Mouse (Mus musculus) erythroblast, adult 5-6 weeks (primary cell): ENCODE results near the gene Cep63. TPM values are rescaled to one million over a fixed set of nuclear protein-coding genes. Genes with fewer than 3 reads are reported as not detected.

Experiments used
- ATAC-seq: replicated peaks from 2 replicates; pipeline ENCODE4 v1.8.0; 2016; ENCODE audit warnings: moderate number of reproducible peaks, mild to moderate bottlenecking, moderate TSS enrichment, inconsistent platforms; ENCODE audit not compliant: poor library complexity, low FRiP score, severe bottlenecking
- total RNA-seq, 2 experiments: library from RNA; stranded (forward) in 1 of 2; stranded (reverse) in 1 of 2; fragments of 150-400 nt in 1 of 2; fragments of 200-764, 138-1000 nt in 1 of 2; gene quantifications; 2 replicates each; pipeline versions ENCODE4 v1.2.3 to v1.2.4; 2015 to 2017; ENCODE audit warnings: low replicate concordance in 2 of 2

Cep63 gene
- total RNA-seq, 2 experiments from 2014 or later: 9.9 to 10.4 TPM

DNA sequence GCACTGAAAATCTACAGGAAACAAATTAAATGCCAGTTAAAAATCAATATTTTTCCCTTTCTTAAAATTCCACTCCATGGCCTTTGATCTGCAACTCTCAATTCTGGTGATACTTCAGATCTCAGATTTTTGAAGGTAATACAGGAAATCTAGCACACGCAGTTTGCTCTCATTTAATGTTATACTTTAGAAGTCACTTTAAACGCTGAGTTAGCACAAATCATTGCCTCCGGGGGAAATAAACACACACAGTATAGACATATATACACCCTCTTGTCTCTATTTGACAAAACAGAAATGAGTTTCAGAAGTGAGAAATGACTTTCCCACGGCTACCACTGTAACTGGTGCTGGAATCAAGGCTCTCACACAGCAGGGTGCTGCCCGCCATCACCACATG, 39.0 kb downstream of the Cep63 start:
- ATAC-seq: no peak

DNA sequence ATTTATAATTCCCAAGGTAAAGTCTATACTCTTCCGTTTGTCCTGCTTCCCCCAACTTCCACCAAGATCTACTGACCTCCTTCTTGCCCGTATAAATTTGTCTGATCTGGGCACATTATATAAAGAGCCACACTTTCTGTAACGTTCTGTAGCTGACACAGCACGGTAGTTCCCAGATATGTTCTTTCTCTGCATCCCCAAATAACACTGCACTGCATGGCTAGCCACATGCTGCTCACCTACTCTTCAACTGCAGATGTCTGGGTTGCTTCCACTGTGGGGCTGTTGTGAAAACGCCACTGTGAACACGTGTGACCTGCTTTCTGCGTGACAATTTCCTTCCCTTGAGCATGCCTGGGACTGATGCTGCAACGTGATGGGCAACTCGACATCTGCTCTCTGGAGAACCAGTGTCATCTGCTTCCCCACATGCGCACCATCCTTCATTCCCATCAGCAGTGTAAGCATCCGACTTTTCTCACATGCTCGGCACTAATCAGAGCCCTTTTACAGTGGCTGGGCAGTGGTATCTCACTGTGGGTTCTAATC, 44.3 kb downstream of the Cep63 start:
- ATAC-seq: no peak

DNA sequence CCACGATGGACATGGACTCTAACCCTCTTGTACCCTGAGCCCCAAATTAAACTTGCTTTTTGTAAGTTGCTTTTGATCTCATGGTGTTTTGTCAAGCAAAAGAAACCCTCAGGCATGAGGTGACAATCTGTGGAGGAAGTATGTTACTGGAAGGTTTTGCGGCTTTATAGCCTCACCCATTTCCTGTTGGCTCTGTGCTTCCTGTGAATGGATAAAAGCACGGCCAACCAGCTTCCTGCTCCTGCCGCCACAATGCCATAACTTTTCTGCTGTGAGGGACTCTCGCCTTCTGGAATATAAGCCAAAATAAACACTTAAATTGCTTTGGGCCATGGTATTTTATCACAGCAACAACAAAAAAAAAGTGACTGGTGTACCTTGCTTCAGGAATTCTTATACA, 48.9 kb downstream of the Cep63 start:
- no peak for ATAC-seq

DNA sequence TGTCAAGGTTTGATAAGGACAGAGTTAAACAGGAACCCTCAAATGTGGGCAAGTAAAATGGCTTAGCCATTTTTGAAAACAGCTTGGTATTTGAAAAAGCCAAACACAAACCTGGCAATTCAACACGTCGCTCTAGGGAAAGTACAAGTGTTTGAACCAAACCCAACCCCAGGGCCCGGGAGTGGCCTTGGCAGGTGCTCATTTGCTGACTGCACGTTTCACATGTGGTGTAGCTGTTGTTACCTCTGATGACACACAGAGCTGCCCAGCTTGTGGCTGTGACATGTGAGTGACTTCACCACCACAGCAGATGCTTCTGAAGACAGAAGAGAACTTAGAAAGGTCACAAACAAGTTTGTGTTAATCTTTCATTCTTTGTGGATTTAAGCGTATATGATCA, 53.4 kb downstream of the Cep63 start:
- no peak for ATAC-seq

DNA sequence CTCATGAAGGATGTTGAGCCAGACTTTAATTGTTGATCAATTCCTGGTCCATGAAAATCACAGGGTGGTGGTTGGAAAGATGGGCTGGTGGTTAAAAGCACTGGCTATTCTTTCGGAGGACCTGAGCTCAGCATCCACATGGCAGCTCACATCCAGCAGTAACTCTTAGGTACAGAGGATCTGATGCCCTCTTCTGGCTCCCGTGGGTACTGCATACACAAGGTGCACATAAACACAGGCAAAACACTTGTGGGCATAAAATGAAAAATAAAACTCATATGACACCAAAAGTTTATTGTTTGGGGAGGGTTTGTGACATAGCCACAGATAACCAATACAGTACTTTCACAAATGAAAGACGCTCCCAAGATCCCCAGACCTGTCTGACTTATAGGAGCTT, 67.9 kb downstream of the Cep63 start:
- ATAC-seq: no peak

DNA sequence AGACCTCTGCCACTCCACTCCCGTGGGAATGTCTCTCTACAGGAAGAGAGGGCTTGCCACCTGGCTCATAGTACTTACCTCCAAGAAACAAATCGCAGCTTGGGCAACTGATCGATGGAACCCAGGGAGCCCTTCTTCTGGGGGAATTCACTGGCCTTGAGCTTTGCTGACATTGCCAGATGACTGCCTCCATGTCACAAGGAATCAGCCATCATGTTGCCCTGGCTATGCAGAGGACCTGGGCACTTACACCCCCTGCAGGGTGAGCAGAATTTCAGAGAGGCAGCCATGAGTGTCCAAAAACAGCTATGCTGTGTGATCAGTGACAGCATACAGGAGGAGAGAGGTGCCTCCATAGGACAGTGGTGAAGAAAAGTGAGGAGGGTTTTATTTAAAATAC, 72.6 kb downstream of the Cep63 start:
- no peak for ATAC-seq

DNA sequence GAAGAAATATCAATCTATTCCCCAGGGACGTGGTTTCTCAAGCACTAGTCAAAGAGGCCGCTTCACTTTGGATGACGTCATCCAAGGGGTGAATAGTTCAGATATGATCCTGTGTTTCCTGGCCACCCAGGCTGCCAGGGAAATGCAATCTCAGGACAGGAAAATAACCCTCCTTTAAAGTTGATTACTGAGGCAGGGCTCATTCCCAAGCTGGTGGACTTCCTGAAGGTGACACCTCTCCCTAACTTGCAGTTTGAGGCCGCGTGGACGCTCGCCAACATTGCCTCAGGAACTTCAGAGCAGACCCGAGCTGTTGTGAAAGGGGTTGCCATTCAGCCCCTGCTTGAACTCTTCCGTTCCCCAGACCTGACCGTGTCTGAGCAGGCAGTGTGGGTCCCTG, 74.6 kb downstream of the Cep63 start:
- ATAC-seq: no peak

DNA sequence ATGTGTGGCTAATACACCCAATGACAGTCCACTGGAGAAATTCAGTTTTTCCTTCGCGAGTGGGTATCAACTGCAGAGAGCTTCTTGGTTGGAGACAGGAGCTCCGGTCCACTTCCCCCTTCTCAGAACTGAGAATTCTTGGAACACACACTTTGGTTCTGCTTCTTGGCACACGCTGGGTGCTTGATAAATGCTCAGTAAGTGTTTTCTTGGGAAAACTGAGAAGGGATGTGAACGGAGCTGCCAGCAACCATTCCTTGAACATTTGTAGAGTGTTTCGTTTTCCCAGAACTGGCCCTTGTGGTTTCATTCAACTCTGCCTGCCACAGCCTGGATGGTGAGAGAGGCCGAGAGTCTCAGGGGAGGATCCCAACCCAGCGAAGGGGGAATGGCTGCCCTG, 77.1 kb downstream of the Cep63 start:
- ATAC-seq: no peak

DNA sequence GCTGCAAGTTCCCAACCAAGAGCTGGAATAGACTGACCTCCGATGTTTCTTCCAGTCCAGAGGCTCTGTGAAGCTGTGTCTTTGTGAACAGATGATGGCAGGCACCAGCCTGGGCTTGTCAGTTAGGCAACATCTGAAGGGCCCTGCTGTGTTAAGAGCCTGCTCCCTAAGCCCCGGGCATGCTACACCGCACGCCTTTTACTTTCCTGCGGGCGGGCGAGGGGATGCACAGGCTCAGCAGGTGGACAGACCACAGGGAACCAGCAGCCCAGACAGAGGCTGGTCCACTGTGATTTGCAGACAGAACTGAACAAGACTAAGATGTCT, 79.3 kb downstream of the Cep63 start:
- ATAC-seq: no peak

DNA sequence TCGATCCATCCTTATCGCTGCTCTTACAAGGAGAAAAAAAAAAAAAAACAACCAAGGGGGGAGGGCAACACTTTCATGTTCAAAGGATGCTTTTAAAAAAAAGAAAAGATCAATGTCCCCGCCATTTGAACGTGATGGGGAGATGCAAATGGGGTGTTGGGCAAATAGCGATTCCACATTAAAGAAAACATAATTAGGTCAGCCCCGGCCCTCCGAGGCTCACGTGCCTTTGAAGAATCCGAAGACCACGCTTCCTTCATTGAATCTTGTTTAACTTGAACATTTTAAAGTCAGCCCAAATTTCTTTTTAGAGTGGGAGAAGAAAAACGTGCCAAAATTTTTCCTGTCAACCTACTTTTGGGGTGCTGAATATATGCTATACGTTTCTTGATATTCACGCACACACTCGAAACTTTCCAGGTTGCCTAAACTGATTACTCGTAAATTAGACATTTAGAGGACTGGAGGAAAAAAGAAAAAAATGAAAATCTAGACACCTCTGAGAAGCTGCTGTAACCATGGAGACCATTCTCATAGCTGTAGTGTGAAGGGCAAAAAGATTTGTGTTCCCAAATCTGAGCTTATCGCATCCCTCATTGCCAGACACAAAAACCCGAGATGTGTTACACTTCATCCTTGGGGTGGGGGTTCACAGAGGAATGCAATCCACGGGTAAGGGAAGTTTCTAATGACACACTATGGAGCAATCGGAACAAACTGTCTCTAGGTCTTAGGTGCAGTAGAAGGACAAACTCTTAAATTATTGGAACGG, 79.9 kb downstream of the Cep63 start:
- ATAC-seq: no peak

DNA sequence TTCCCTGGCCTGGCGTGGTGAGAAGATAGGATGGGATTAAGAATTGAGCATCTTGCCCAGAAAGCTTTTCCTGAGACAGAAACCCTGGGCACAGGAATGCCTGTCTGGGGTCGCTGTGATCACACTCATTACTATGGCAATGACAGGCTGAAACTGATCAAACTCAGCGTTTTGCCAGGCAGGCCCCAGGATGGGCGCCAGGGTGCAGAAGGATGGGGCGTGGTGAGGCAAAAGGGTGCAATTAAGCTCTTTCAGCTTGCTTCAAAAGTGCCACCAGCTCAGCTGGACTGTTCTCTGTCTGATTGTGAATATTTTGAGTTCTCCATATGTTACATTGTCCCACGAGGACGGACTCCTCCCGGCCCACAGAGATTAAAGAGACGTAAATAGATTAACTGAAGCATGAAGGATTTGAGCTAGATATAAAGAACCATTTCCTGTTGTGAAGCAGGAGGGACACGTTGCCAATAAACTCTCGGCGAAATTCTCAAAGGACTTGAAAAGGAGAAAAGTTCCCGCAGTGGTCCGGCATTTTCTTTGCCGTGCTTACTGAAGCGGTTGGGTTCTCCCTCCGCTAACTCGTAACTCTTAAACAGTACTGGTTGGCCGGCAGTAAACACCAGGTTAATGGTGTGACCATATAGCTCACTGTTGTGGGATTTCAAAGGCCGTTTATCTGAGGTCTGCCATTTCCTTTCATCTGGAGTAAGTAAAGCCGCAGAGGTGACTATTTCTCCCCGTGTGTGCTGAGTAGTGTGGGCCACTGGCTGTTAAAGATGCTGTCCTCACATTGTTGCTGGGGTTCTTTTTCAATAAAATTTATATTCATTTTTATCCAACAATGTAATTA, 80.7 kb downstream of the Cep63 start:
- ATAC-seq: no peak

DNA sequence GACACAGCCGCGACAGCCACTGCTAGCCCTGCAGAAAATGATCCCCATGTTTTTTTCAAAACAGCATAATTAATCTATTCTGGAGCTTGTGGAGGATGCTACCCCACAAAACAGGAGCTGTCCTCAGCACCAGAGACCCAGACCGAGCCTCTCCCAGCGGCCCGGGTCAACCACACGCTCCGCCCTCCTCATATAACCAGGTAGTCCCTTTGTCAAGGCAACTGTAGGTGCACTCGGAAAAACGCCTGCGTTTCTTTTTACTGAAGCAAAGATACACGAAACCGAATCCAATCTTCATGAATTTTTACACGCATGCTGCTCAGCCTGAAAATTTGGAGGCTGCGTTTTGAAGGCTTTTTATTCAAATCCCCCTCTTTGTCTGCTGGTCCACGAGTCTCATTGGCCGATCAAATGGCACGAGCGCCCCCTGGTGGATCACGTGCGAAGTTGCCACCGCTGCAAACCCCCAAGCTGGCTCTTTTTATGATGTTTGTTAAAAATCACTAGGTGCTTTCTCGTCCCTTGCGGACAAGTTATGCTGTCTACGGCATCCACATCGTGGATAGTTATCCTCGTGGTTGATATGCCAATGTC, 81.5 kb downstream of the Cep63 start:
- no peak; the same call in 1 of the 2 replicates for ATAC-seq

DNA sequence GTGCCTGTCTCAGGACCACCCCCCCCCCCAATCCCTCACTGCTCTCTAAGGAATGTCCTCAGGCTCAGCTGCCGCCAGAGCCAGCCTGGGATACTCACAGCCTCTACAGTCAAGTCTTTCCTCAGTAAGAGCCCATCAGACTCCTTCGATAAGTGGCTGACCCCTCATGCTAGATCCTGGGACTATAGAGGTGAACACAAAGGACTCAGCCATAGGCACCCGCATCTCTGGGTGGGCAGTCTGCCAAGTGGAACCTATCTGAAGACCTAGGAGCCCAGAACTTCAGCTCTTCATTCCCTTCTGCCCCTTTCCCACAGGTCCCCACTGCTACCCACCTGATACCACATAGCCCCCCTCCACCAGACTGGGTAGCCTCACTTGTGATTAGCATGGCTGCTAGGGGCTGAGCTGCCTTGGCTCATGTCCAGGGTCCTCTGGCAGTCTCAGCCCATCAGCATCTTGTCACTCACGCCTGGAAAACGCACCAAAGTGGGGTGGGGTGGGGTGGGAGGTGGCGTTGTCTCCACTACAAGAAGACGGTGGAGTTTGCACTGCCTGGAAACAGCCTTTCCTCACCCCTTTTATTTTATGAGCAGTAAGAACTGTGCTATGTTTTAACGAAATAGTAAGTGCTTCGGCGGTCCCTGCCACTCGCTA, 82.1 kb downstream of the Cep63 start:
- no peak for ATAC-seq

DNA sequence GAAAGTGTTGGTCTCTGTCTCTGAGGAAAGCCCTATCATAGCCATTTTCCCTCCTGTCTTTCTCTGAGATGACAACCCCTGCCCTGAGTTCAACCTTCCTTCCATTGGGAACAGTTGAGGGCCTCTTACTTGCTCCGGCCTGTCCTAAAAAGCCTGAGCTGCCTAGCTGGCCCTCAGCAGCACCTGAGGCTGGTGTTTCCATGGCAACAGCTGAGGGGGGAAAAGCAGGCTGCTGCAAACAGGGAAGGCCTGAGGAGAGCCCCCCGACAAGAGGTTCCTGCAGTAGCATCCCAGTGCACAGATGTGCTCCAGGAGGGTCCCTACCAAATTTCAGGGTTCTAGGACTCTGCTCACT, 82.6 kb downstream of the Cep63 start:
- ATAC-seq: no peak

DNA sequence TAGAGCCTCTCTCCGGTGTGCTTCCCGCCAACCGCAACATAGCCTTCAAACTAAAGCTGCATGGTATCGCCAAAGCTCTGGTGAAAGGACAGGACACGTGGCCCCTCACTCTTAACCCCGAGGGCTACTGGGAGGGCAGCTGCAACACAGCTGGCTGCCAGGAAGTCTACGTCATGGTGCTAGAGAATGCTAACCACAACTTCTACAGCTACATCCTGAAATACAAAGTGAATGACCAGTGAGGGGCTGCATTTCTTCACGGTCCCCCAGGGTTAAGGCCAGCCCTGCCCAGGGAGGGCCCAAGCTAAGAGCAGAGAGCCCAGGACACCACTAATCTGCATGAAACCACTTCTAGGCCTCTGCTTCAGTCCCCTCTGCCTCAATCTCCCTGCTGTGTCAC, 83.8 kb downstream of the Cep63 start:
- ATAC-seq: no peak

DNA sequence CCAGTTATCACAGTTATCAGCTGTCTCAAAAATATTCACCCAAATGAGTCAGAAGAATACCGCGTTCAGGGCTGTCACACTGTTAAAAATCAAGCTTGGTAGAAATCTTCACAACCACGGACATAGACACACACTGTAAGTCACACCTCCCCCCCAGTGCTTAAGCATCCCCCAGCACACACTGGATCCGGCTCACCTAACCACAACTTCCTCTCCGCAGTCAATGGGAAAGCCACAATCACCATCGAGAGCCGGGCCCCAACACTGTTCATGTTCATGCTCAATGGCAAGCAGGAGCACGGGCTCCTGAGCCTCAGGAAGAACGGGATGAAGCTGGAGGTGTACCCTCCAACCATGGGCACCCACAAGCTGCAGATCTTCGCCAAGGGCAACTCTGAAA, 84.7 kb downstream of the Cep63 start:
- ATAC-seq: no peak

DNA sequence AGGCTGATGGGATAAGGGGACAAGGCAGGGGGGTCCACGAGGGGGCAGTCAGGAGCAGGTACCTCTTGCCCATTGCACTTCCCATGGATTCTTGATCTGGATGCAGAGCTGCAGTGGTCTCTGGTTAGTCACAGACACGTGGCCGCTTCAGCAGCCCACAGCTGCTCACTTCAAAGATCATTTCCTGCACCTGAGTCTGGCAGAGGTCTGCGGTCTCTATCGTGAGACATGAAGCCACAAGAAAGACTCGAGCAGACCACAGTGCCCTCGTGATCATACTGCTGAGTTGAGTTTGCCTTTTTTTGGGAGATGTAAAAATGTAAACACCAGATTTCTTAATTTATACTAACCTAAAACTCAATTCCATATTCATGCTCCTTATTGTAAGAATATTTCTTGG, 86.6 kb downstream of the Cep63 start:
- ATAC-seq: no peak

DNA sequence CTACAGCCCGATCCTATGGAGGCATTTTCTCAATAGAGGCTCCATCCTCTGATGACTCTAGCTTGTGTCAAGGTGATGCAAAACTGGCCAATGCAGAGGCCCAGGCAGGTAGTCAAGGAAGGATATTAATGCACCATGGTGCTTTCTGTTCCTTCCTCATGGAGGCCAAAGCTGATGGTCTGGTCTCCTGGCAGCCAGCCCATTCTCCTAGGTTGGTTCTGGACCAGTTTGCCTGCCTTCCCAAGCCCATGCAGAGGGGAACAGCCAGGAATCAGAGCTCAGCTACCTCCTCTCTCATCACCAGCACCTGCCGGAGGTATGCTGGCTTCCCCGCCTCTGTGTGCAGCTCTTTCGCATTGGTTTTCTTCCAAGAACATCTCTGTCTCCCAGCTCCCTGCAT, 89.4 kb downstream of the Cep63 start:
- no peak for ATAC-seq
